In genomic region chr19:57358322-57358721, GRCm38 (mm10) we compare ENCODE assay signal across 8 mouse cellular contexts. TPM values are rescaled to one million over a fixed set of nuclear protein-coding genes. Genes with fewer than 3 reads are reported as not detected.
DNase-seq lines count a peak whose midpoint lies in the region; ATAC-seq and TF ChIP-seq lines count a peak whose summit lies in the region.

No protein-coding gene starts in this region.

- ATAC-seq in frontal cortex, adult (ENCODE audit: low TSS enrichment): 0 out of 2 replicates have a peak, but pooled peaks have one; percentile 21
- peak; percentile 56 for ATAC-seq in erythroid progenitor cell, adult 5-6 weeks (replicated peaks; ENCODE audit: low FRiP score, poor library complexity, severe bottlenecking)
- peak; percentile 65 for ATAC-seq in monocyte, adult 5-6 weeks (replicated peaks; ENCODE audit: insufficient number of reproducible peaks, low FRiP score, low TSS enrichment, poor library complexity, severe bottlenecking)
- peak; percentile 8; the same call in 1 of the 2 replicates for ATAC-seq in stomach, postnatal 0 days (ENCODE audit: low FRiP score, low TSS enrichment)

- peak overlapping the region; percentile 23 for H3K4me2 ChIP-seq in stomach, postnatal 0 days (replicated peaks; ENCODE audit: low read depth)

- intact Hi-C loops in left cerebral cortex, postnatal 25 days (cut with DNase I): no loop called here

- H3K36me3 ChIP-seq in stomach, postnatal 0 days (ENCODE audit: control insufficient read depth, insufficient read depth, low read length): no peaks in the 10 kb centered on the region

- DNase-seq in frontal cortex, postnatal 25 days (ENCODE audit: low spot score in 2 of 2): no peak
- DNase-seq in adrenal gland, postnatal 10 days: peak; percentile 76
- peak; percentile 87 for DNase-seq in heart, postnatal 4 days
- peak; percentile 60 to 71 for DNase-seq in left cerebral cortex, postnatal 25 days (ENCODE audit: low spot score in 2 of 2)
- DNase-seq in stomach, postnatal 0 days (ENCODE audit: low spot score): peak; percentile 80

- no peak for TF ChIP-seq EP300 in stomach, postnatal 0 days (optimal IDR thresholded peaks at IDR 0.05)

- H3K4me1 ChIP-seq in stomach, postnatal 0 days (replicated peaks; ENCODE audit: control insufficient read depth, insufficient read depth): peaks cover 9% of the 10 kb centered on the region

- H3K27ac ChIP-seq in stomach, postnatal 0 days (replicated peaks): peak overlapping the region; percentile 70

- no peak overlapping the region for H3K4me3 ChIP-seq in stomach, postnatal 0 days (ENCODE audit: low read depth, low read length)

- 46% methylated on average over 12 of the region's 12 CpGs for WGBS in stomach, postnatal 0 days

- no peaks in the 10 kb centered on the region for H3K27me3 ChIP-seq in stomach, postnatal 0 days (ENCODE audit: control insufficient read depth, insufficient read depth, low read length)

- peak; percentile 81 for TF ChIP-seq CTCF in stomach, postnatal 0 days (IDR thresholded peaks at IDR 0.05; ENCODE audit: low read depth)

- H3K9ac ChIP-seq in stomach, postnatal 0 days (ENCODE audit: low read length): no peak overlapping the region

- H3K9me3 ChIP-seq in stomach, postnatal 0 days (ENCODE audit: control insufficient read depth, low read length): no peaks in the 10 kb centered on the region

RNA-seq across cellular contexts. Expression of gene Fam160b1, which starts 2.2 kb away (rescaled TPM):
- 10 to 100 TPM; 20.4 to 23.5 TPM for total RNA-seq in adrenal gland, postnatal 10 days (2021)
- total RNA-seq in erythroid progenitor cell, adult 5-6 weeks (2015; ENCODE audit: low replicate concordance): 19.5 and 20.1 TPM in 2 replicates
- 8.5 and 15.5 TPM in 2 replicates for total RNA-seq in erythroid progenitor cell, adult 5-6 weeks (2017; ENCODE audit: low replicate concordance)
- 10 to 100 TPM; 18.6 to 19.4 TPM for total RNA-seq in heart, postnatal 4 days (2021)
- total RNA-seq in left cerebral cortex, postnatal 25 days (2021): 10 to 100 TPM; 23.3 to 24.0 TPM
- 17.0 to 27.0 TPM (median 17.3 TPM) in 3 replicates for total RNA-seq in monocyte, adult 5-6 weeks (2017)
- 7.6 and 8.3 TPM in 2 replicates for polyA plus RNA-seq in stomach, postnatal 0 days (2015; fragmentation: Nextera tagmentation; extraction: Ambion mirVana)

RNA-seq across cellular contexts. Expression of gene Ablim1, which starts 43.6 kb away (rescaled TPM):
- 10 to 100 TPM; 83.6 to 94.5 TPM for total RNA-seq in adrenal gland, postnatal 10 days (2021)
- total RNA-seq in erythroid progenitor cell, adult 5-6 weeks (2015; ENCODE audit: low replicate concordance): 12.6 and 18.4 TPM in 2 replicates
- total RNA-seq in erythroid progenitor cell, adult 5-6 weeks (2017; ENCODE audit: low replicate concordance): 7.6 and 10.0 TPM in 2 replicates
- total RNA-seq in heart, postnatal 4 days (2021): 100 to 1,000 TPM; 312 to 353 TPM
- total RNA-seq in left cerebral cortex, postnatal 25 days (2021): 100 to 1,000 TPM; 106 to 113 TPM
- 62.1 to 195 TPM (median 62.9 TPM) in 3 replicates for total RNA-seq in monocyte, adult 5-6 weeks (2017)
- polyA plus RNA-seq in stomach, postnatal 0 days (2015; fragmentation: Nextera tagmentation; extraction: Ambion mirVana): 61.8 and 62.0 TPM in 2 replicates

Comparison
In these comparisons a context has a peak if more than half of its experiments do, and no peak if none do; other contexts are left out.
1. ATAC-seq: peak in every context shown above with its lines; median percentile 65 in monocyte, adult 5-6 weeks; 56 in erythroid progenitor cell, adult 5-6 weeks; 21 in frontal cortex, adult; 8 in stomach, postnatal 0 days.
2. DNase-seq: peak in adrenal gland, postnatal 10 days (single experiment), heart, postnatal 4 days (single experiment), left cerebral cortex, postnatal 25 days (2 of 2) and stomach, postnatal 0 days (single experiment); none in frontal cortex, postnatal 25 days (0 of 2).